Mouse (Mus musculus) neutrophil, adult 5-6 weeks (primary cell): ENCODE results near the gene Foxo1. TPM values are rescaled to one million over a fixed set of nuclear protein-coding genes. Genes with fewer than 3 reads are reported as not detected.

Experiments
- ATAC-seq: fragments of 151-379, 151-347 bp; 2 replicates; pipeline ENCODE4 v1.8.0; 2017; ENCODE audit warnings: mild to moderate bottlenecking, moderate TSS enrichment; ENCODE audit not compliant: insufficient number of reproducible peaks, poor library complexity, low FRiP score, severe bottlenecking; ENCODE audit errors: extremely low read depth
- total RNA-seq: library from RNA; stranded (forward); fragments of 200-1000 nt; gene quantifications from 2 replicates; pipeline ENCODE4 v1.2.3, GENCODE M21; 2017

The Foxo1 gene
- total RNA-seq, 1 experiment from 2014 or later = 23.4 TPM

DNA sequence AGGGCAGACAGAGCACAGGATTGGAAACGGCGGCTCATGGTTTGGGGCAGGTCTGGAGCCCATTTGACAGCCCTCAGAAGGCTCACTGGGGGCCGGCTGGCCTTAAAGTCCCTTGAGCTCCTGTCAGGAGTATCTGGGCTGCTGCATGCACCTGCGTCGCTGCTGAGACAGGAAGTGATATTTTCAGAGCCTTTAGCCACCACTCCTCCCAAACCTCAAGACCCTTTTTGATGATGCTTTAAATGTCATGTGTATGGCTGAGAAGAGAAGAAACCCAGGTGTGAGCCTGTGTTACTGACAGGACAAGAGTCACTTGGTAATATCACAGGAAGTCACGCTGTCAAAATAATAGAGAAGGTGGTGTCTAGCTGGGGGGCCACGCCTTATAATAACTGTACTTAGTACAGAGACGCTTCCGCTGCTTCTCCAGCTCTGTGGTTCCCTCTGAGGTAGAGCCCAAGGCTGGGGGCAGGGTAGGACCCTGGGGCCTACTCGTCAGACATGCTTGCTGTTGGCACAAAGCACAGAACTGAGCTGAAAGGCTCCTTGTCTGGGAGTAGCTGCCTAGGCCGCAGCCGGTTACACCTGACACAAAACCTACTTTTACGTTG, 128.1 kb downstream of the Foxo1 start:
- ATAC-seq = peak; percentile 72

DNA sequence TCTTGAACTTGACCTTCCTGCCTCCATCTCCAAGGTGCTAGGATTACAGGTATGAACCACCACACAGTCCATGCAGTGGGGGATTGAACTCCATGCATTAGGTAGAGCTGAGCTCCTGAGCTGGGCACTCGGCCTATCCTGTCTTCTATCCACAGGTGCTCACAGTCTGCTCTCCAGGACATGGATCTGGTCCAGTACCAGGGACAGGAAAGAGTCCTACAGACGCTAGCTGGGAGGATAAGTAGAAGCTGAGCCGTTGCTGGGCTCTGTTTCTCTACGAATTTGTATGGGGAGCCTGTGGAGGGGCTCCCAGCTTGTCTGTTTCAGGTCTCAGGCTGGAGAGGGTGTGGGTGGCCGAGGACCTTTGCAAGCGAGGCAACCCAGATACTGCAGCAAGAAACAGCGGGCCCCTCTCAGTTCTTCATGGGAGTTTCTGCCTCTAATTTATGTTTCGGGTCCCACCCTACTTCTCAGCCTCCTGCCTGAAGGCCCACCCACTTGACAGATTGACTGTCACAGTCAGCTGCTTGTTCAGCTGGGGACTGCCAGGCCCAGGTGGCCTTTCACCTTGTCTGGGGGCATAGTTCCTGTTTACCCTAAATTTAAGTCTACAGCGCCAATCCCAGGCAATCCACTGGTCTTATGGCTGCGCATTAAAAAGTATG, 128.9 kb downstream of the Foxo1 start:
- peak; percentile 39; the same call in 1 of the 2 replicates for ATAC-seq

DNA sequence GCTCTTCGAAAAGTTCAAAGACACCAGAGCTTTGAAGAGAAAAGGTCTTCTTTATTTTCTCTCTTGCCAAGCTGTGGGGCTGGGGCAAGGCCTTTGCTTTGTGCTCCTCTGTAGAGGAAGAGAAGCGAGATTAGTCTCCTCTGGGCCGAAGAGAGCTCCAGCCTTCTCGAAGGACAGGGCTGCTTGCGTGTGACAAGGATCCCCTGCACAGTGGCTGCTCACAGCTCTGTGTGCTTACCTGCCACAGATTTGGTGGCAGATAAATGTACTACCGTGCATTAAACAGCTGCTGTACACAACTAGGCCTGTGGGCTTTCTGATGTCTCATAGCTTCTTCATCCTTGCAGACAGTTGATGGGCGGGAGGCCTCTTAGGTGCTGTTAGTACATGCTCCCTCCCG, 129.8 kb downstream of the Foxo1 start:
- ATAC-seq = no peak

DNA sequence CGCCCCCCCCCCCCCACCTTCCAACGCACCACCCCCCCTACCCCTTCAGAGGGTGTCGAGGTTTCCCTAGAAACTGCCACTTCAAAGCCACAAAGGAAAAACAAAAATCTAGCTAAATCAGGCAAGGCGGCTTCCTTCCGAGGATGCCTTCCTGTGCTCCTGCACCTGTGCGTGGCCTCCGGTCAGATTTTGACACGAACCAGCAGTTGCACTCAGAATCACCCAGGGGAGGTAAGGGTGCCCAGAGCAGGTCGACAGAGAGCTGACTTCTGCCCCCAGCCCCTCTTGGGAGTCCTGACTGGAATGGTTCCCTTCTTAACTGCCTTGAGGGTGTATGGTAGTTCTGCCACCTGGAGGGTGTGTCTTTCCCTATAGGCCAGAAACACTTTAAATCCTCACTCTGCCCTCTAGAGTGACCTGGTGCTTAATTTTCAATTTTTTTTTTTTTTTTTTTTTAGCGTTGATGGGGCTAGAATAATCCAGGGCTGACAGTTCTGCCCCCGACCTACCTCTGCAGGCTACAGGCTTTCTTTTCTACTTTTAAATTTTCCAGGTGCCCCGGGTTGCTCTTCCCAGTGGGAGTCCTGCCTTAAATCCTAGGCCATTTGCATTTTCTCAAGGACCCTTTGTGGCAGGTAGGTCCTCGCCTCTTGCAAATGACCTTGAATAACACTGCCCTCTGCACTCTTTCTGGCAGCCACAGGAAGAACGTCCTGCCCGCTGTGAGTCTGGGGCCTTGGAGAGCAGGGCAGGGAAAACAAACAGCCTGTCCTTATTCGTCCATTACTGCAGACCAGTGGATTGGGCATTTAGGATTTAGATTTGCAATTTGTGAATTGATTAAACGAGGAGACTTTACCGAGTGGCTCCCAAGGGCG, 132.4 kb downstream of the Foxo1 start:
- no peak for ATAC-seq

DNA sequence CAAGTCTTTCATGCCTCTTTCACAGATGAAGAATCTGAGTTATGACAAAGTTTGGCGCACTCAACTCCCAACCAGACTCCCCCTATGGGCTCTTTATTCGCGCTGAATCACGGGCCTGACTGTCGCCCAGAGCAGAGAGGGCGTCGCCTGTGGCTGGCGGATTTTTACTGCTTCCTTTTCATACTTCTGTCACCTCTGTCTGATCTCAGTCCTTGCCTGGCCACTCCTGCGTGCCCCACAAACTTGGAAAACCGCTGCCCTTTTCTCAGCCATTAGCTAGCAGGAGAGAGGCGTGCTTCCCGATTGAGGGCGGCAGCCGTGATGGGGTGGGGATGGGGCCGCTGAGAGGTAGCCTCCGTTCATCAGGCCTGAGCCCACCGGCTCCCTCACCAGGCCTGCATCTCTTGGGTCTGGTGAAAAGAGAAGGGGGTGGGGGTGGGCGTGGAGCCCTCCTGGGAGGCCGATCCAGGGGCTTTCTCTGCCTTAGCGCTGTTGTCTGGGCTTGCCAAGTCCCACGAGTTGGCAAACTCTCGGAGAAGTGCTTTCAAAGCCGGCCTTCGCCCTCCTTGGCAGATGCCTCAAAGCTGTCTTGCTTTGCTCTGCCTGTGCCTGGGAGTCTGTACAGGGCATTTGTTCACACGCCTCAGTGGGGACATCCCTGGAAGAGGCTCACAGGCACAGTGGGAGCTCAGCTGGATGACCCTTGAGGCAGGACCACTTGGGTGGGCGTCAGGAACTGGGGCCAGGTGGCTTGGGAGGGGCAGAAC, 133.2 kb downstream of the Foxo1 start:
- ATAC-seq = peak; percentile 15; the same call in 1 of the 2 replicates

Other genes starting within 250 kb of the Foxo1 start
- 11.5 and 11.9 TPM in 2 replicates for gene Maml3, start 163.3 kb upstream of the Foxo1 start, total RNA-seq